Mouse (Mus musculus): Measurements from ENCODE around the gene Cct3. TPM values are rescaled to one million over a fixed set of nuclear protein-coding genes. Genes with fewer than 3 reads are reported as not detected.
"Not testable (repeated sequence)": the region's sequence is repeated elsewhere in the genome, so short reads cannot be mapped to it uniquely, and the experiment has no call there.

Gene Cct3
- polyA plus RNA-seq, 1 experiment from 2014 or later: 435 TPM

- 82% methylated on average over 5 of the region's 5 CpGs for WGBS
These were observed 27.9 kb upstream of the Cct3 start for GRCm38 (mm10) chr3:88268991-88269390.

GRCm38 (mm10) chr3:88271298-88271697 lies 25.6 kb upstream of the Cct3 start:
- not testable (repeated sequence) for H3K9ac ChIP-seq (ENCODE audit: low read length); H3K27me3 ChIP-seq (ENCODE audit: control insufficient read depth, insufficient read depth, low read length)
- 95% methylated on average over 2 of the region's 2 CpGs for WGBS

More at GRCm38 (mm10) chr3:88268991-88269390, 27.9 kb upstream of the Cct3 start:
- H3K36me3 ChIP-seq (ENCODE audit: control insufficient read depth, insufficient read depth, low read length): no peaks in the 10 kb centered on the region
- no peak overlapping the region for H3K4me2 ChIP-seq (ENCODE audit: low read depth, low read length)
- no peaks in the 10 kb centered on the region for H3K4me1 ChIP-seq (ENCODE audit: control insufficient read depth, insufficient read depth, low read length)
- H3K27me3 ChIP-seq (ENCODE audit: control insufficient read depth, insufficient read depth, low read length): no peaks in the 10 kb centered on the region
- no peak overlapping the region for H3K27ac ChIP-seq (ENCODE audit: low read length)
- ATAC-seq (ENCODE audit: insufficient read depth, low FRiP score): no peak
- H3K9ac ChIP-seq (ENCODE audit: low read length): no peak overlapping the region
- H3K4me3 ChIP-seq (replicated peaks; ENCODE audit: low read length): no peak overlapping the region
- H3K9me3 ChIP-seq (replicated peaks; ENCODE audit: control insufficient read depth, low read length): no peaks in the 10 kb centered on the region

GRCm38 (mm10) chr3:88271859-88272258 lies 25.1 kb upstream of the Cct3 start:
- H3K4me1 ChIP-seq (ENCODE audit: control insufficient read depth, insufficient read depth, low read length): no peaks in the 10 kb centered on the region
- 85% methylated on average over 3 of the region's 3 CpGs for WGBS
- no peak for ATAC-seq (ENCODE audit: insufficient read depth, low FRiP score)
- H3K9ac ChIP-seq (ENCODE audit: low read length): no peak overlapping the region
- no peaks in the 10 kb centered on the region for H3K9me3 ChIP-seq (replicated peaks; ENCODE audit: control insufficient read depth, low read length)
- H3K4me3 ChIP-seq (replicated peaks; ENCODE audit: low read length): no peak overlapping the region
- no peak overlapping the region for H3K27ac ChIP-seq (ENCODE audit: low read length)
- no peaks in the 10 kb centered on the region for H3K36me3 ChIP-seq (ENCODE audit: control insufficient read depth, insufficient read depth, low read length)
- H3K4me2 ChIP-seq (ENCODE audit: low read depth, low read length): no peak overlapping the region
- no peaks in the 10 kb centered on the region for H3K27me3 ChIP-seq (ENCODE audit: control insufficient read depth, insufficient read depth, low read length)

More at GRCm38 (mm10) chr3:88271298-88271697, 25.6 kb upstream of the Cct3 start:
- H3K36me3 ChIP-seq (ENCODE audit: control insufficient read depth, insufficient read depth, low read length); H3K9me3 ChIP-seq (replicated peaks; ENCODE audit: control insufficient read depth, low read length); H3K27ac ChIP-seq (ENCODE audit: low read length); ATAC-seq (ENCODE audit: insufficient read depth, low FRiP score); H3K4me3 ChIP-seq (replicated peaks; ENCODE audit: low read length); H3K4me1 ChIP-seq (ENCODE audit: control insufficient read depth, insufficient read depth, low read length); H3K4me2 ChIP-seq (ENCODE audit: low read depth, low read length): not testable (repeated sequence)

GRCm38 (mm10) chr3:88274002-88274401 lies 22.9 kb upstream of the Cct3 start:
- no peaks in the 10 kb centered on the region for H3K9me3 ChIP-seq (replicated peaks; ENCODE audit: control insufficient read depth, low read length)
- WGBS: 94% methylated on average over 4 of the region's 4 CpGs
- no peak overlapping the region for H3K9ac ChIP-seq (ENCODE audit: low read length)
- H3K4me3 ChIP-seq (replicated peaks; ENCODE audit: low read length): no peak overlapping the region
- ATAC-seq (ENCODE audit: insufficient read depth, low FRiP score): no peak
- H3K27ac ChIP-seq (ENCODE audit: low read length): no peak overlapping the region
- no peak overlapping the region for H3K4me2 ChIP-seq (ENCODE audit: low read depth, low read length)
- H3K27me3 ChIP-seq (ENCODE audit: control insufficient read depth, insufficient read depth, low read length): no peaks in the 10 kb centered on the region
- no peaks in the 10 kb centered on the region for H3K4me1 ChIP-seq (ENCODE audit: control insufficient read depth, insufficient read depth, low read length)
- H3K36me3 ChIP-seq (ENCODE audit: control insufficient read depth, insufficient read depth, low read length): no peaks in the 10 kb centered on the region

- Histone ChIP-seq H3K4me1 (ENCODE audit: control insufficient read depth, insufficient read depth, low read length) (no peaks in the 10 kb centered on the region), H3K9ac (ENCODE audit: low read length) (no peak overlapping the region), H3K4me3 (replicated peaks; ENCODE audit: low read length) (no peak overlapping the region), H3K4me2 (ENCODE audit: low read depth, low read length) (no peak overlapping the region), H3K27me3 (ENCODE audit: control insufficient read depth, insufficient read depth, low read length) (no peaks in the 10 kb centered on the region), H3K36me3 (ENCODE audit: control insufficient read depth, insufficient read depth, low read length) (no peaks in the 10 kb centered on the region), H3K9me3 (replicated peaks; ENCODE audit: control insufficient read depth, low read length) (no peaks in the 10 kb centered on the region), H3K27ac (ENCODE audit: low read length) (no peak overlapping the region)
- 84% methylated on average over 2 of the region's 2 CpGs for WGBS
- ATAC-seq (ENCODE audit: insufficient read depth, low FRiP score): no peak
These were observed 20.8 kb upstream of the Cct3 start for GRCm38 (mm10) chr3:88276121-88276520.

GRCm38 (mm10) chr3:88276529-88277143 lies 20.3 kb upstream of the Cct3 start:
- Histone ChIP-seq H3K9me3 (replicated peaks; ENCODE audit: control insufficient read depth, low read length) (no peaks in the 10 kb centered on the region), H3K27me3 (ENCODE audit: control insufficient read depth, insufficient read depth, low read length) (no peaks in the 10 kb centered on the region), H3K4me2 (ENCODE audit: low read depth, low read length) (no peak overlapping the region), H3K4me3 (replicated peaks; ENCODE audit: low read length) (no peak overlapping the region), H3K36me3 (ENCODE audit: control insufficient read depth, insufficient read depth, low read length) (no peaks in the 10 kb centered on the region), H3K27ac (ENCODE audit: low read length) (no peak overlapping the region), H3K9ac (ENCODE audit: low read length) (no peak overlapping the region), H3K4me1 (ENCODE audit: control insufficient read depth, insufficient read depth, low read length) (no peaks in the 10 kb centered on the region)
- 41% methylated on average over 7 of the region's 7 CpGs for WGBS
- ATAC-seq (ENCODE audit: insufficient read depth, low FRiP score): no peak

GRCm38 (mm10) chr3:88280035-88280434 lies 16.9 kb upstream of the Cct3 start:
- no peak overlapping the region for H3K27ac ChIP-seq (ENCODE audit: low read length)
- ATAC-seq (ENCODE audit: insufficient read depth, low FRiP score): no peak
- no peaks in the 10 kb centered on the region for H3K9me3 ChIP-seq (replicated peaks; ENCODE audit: control insufficient read depth, low read length)

GRCm38 (mm10) chr3:88281141-88281916 lies 15.6 kb upstream of the Cct3 start:
- not testable (repeated sequence) for ATAC-seq (ENCODE audit: insufficient read depth, low FRiP score); H3K4me3 ChIP-seq (replicated peaks; ENCODE audit: low read length); H3K27ac ChIP-seq (ENCODE audit: low read length); H3K4me1 ChIP-seq (ENCODE audit: control insufficient read depth, insufficient read depth, low read length); H3K9me3 ChIP-seq (replicated peaks; ENCODE audit: control insufficient read depth, low read length); H3K27me3 ChIP-seq (ENCODE audit: control insufficient read depth, insufficient read depth, low read length); H3K9ac ChIP-seq (ENCODE audit: low read length); H3K4me2 ChIP-seq (ENCODE audit: low read depth, low read length); H3K36me3 ChIP-seq (ENCODE audit: control insufficient read depth, insufficient read depth, low read length)
- WGBS: 67% methylated on average over 11 of the region's 11 CpGs

More at GRCm38 (mm10) chr3:88280035-88280434, 16.9 kb upstream of the Cct3 start:
- no peaks in the 10 kb centered on the region for H3K27me3 ChIP-seq (ENCODE audit: control insufficient read depth, insufficient read depth, low read length)
- H3K9ac ChIP-seq (ENCODE audit: low read length): no peak overlapping the region
- WGBS: 85% methylated on average over 2 of the region's 2 CpGs
- H3K36me3 ChIP-seq (ENCODE audit: control insufficient read depth, insufficient read depth, low read length): no peaks in the 10 kb centered on the region
- H3K4me2 ChIP-seq (ENCODE audit: low read depth, low read length): no peak overlapping the region
- no peaks in the 10 kb centered on the region for H3K4me1 ChIP-seq (ENCODE audit: control insufficient read depth, insufficient read depth, low read length)
- H3K4me3 ChIP-seq (replicated peaks; ENCODE audit: low read length): no peak overlapping the region

- not testable (repeated sequence) for H3K27me3 ChIP-seq (ENCODE audit: control insufficient read depth, insufficient read depth, low read length); ATAC-seq (ENCODE audit: insufficient read depth, low FRiP score); H3K4me3 ChIP-seq (replicated peaks; ENCODE audit: low read length); H3K9ac ChIP-seq (ENCODE audit: low read length); H3K4me1 ChIP-seq (ENCODE audit: control insufficient read depth, insufficient read depth, low read length); H3K4me2 ChIP-seq (ENCODE audit: low read depth, low read length); H3K36me3 ChIP-seq (ENCODE audit: control insufficient read depth, insufficient read depth, low read length); H3K9me3 ChIP-seq (replicated peaks; ENCODE audit: control insufficient read depth, low read length); H3K27ac ChIP-seq (ENCODE audit: low read length)
- WGBS: 93% methylated on average over 14 of the region's 14 CpGs
These were observed 11.9 kb upstream of the Cct3 start for GRCm38 (mm10) chr3:88284815-88285564.

All from stomach, embryonic 16.5 days (tissue).